Mouse (Mus musculus) layer of hippocampus, adult 2 months (tissue): ENCODE measurements around the gene Gm43951. TPM values are rescaled to one million over a fixed set of nuclear protein-coding genes. Genes with fewer than 3 reads are reported as not detected.
A peak's percentile ranks its signal among the peaks of the same experiment; 100 is the strongest.

ENCODE experiments used
- DNase-seq, 2 experiments: peaks; one replicate each; pipeline ENCODE4 v3.0.0; 2022; ENCODE audit warnings: low spot score in 2 of 2
- H3K27ac ChIP-seq: fragments of 200-600 bp; 2 replicates; pipeline ENCODE4 v1.8.1; 2022
- H3K4me3 ChIP-seq: fragments of 200-600 bp; 2 replicates; pipeline ENCODE4 v1.8.1; 2022; ENCODE audit warnings: mild to moderate bottlenecking
- CTCF ChIP-seq: fragments of 200-600 bp; conservative IDR thresholded peaks from 2 replicates; pipeline ENCODE4 v1.8.1; 2022; ENCODE audit warnings: antibody characterized with exemption, mild to moderate bottlenecking, moderate library complexity
- total RNA-seq, 2 experiments: library from RNA; stranded (reverse); gene quantifications; 2 replicates each; pipeline ENCODE4 v1.2.3; 2021

Gene Gm43951
- total RNA-seq, 2 experiments from 2014 or later, result 11.0 to 14.1 TPM

GRCm38 (mm10) chr11:72223414-72223813, 16.8 kb upstream of the Gm43951 start:
- DNase-seq, result no peak
- Histone ChIP-seq H3K4me3 (no peak overlapping the region), H3K27ac (no peak overlapping the region)

DNA sequence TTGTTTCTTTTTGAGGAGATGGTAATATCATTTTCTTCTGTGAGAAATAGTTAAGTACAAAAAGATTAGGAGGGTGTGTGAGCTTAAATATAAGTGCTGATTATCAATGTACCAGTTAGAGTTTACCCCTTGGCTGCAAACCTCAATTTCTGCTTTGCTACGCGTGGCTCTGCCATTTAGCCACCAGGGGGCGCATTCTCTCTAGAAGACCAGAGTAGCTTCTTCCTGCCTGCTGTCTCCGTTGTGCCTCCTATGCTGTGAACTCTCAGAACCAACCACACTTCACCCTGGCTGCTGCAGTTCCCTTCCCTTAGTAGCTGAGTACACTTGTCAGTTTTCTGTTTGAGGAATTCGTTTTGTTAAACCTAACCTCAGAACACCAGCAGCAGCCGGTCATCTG, 14.6 kb upstream of the Gm43951 start:
- no peak overlapping the region for H3K4me3 ChIP-seq
- no peak overlapping the region for H3K27ac ChIP-seq
- peak in 1 of 2 experiments; percentile 75 for DNase-seq
- peak; percentile 97 for TF ChIP-seq CTCF

More at GRCm38 (mm10) chr11:72223414-72223813, 16.8 kb upstream of the Gm43951 start:
- TF ChIP-seq CTCF, result no peak

GRCm38 (mm10) chr11:72217116-72217515, 10.5 kb upstream of the Gm43951 start:
- no peak for TF ChIP-seq CTCF
- Histone ChIP-seq H3K4me3 (no peak overlapping the region), H3K27ac (0 out of 2 replicates have a peak overlapping the region, but pooled peaks have one; percentile 10)
- no peak for DNase-seq

GRCm38 (mm10) chr11:72215410-72215797, 8.8 kb upstream of the Gm43951 start, which contains the start of gene Med31:
Med31 (minus strand) TSS chr11:72215592.
- no peak for TF ChIP-seq CTCF
- DNase-seq, result peak; percentile 72 to 75

GRCm38 (mm10) chr11:72214591-72215409, 8.2 kb upstream of the Gm43951 start:
- peak; percentile 95 for DNase-seq
- TF ChIP-seq CTCF, result peak; percentile 18; the same call in 1 of the 2 replicates
- Histone ChIP-seq H3K27ac (peak overlapping the region; percentile 82), H3K4me3 (peak overlapping the region; percentile 90)

More at GRCm38 (mm10) chr11:72215410-72215797, 8.8 kb upstream of the Gm43951 start, which contains the start of gene Med31:
- Histone ChIP-seq H3K27ac (peak within 1 kb of the TSS; percentile 82), H3K4me3 (peak within 1 kb of the TSS; percentile 90)

GRCm38 (mm10) chr11:72207834-72208377, 1.3 kb upstream of the Gm43951 start:
- no peak for DNase-seq
- peak overlapping the region; percentile 92 for H3K4me3 ChIP-seq
- no peak for TF ChIP-seq CTCF
- H3K27ac ChIP-seq, result peak overlapping the region; percentile 92

DNA sequence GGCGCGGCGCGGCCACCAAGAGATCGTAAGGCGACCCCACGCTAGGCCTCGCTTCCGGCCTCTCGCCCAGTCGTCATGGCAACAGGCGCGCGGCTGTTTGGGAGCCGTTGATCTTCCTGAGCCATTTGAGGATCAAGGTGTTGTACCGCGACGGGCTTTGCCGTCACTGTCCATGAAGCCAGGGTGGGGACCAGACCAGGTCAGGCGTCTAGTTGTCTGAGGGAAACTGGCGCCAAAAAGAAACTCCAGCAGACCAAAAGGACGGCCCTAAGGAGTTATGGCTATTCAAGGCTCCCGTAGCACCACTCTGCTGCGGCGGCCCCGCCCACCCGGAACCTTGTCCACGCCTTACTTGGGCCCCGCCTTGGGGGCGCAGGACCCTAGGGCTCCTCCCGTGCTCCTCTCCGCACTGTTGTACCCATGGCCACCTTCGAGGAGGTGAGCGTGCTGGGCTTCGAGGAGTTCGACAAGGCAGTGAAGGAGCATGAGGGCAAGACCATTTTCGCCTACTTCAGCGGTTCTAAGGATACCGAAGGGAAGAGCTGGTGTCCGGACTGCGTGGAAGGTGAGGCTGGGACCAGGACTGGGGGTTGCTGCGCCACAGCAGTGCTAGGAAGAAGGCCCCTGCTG, 679 bp upstream of the Gm43951 start, which contains the start of the genes 4933427D14Rik and Txndc17:
Gene 4933427D14Rik, minus strand, starts transcription at position 256 of the 630 bp plus-strand sequence.
Gene Txndc17, plus strand, starts transcription at position 344 of the 630 bp plus-strand sequence.
- peak; percentile 85 to 87 for DNase-seq
- no peak for TF ChIP-seq CTCF

DNA sequence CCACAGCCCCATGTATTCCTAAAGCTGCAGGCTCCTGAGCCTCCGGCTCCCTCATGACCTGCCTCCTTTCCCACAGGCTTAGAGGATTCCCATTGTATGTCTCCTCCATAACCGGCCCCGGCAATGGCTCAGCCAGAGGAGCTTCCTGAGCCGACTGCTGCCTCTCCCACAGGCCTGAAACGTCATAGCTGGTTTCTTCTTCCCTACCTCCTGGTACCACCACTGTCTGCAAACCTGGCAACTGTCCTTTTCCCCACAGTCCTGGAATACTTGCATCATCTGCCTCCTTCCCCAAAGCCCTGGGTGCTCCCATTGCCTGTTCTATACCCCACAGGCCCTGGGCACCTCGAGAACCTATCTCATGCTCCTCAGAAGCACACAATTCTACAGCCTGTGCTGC, 1.4 kb downstream of the Gm43951 start:
- H3K4me3 ChIP-seq, result peak overlapping the region; percentile 92
- H3K27ac ChIP-seq, result peak overlapping the region; percentile 92; the same call in 1 of the 2 replicates
- no peak for TF ChIP-seq CTCF
- DNase-seq, result no peak

More for the DNA sequence above, 679 bp upstream of the Gm43951 start, which contains the start of the genes 4933427D14Rik and Txndc17:
- H3K4me3 ChIP-seq, result peak within 1 kb of the TSS; percentile 92
- peak within 1 kb of the TSS; percentile 92 for H3K27ac ChIP-seq

DNA sequence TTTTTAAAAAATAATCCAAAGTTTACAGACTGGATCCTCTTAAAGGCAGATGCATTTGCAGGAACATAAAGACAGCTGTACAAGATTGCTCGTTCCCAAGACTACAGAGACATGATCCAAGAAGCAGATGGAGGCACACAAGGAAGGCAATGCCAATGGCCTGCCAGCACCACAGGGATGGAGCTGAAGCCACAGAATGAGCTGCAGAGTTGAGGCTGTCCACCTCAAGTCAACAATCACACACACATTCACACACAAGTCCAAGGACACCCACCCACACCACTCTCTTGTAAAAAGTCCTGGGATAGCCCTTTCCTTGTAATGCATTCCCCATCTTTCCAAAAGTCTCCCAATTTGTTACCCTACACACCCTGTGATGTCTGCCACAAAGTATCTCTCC, 3.2 kb downstream of the Gm43951 start:
- Histone ChIP-seq H3K4me3 (no peak overlapping the region), H3K27ac (0 out of 2 replicates have a peak overlapping the region, but pooled peaks have one; percentile 46)
- no peak for TF ChIP-seq CTCF
- DNase-seq, result no peak

GRCm38 (mm10) chr11:72196506-72196905, 10.1 kb downstream of the Gm43951 start:
- DNase-seq, result no peak
- Histone ChIP-seq H3K4me3 (no peak overlapping the region), H3K27ac (peak overlapping the region; percentile 19; the same call in 1 of the 2 replicates)
- TF ChIP-seq CTCF, result no peak

GRCm38 (mm10) chr11:72194259-72194658, 12.4 kb downstream of the Gm43951 start:
- no peak for TF ChIP-seq CTCF
- Histone ChIP-seq H3K27ac (no peak overlapping the region), H3K4me3 (no peak overlapping the region)
- DNase-seq, result no peak

GRCm38 (mm10) chr11:72190857-72191256, 15.8 kb downstream of the Gm43951 start:
- peak overlapping the region; percentile 68 for H3K27ac ChIP-seq
- no peak overlapping the region for H3K4me3 ChIP-seq
- no peak for DNase-seq
- TF ChIP-seq CTCF, result no peak

GRCm38 (mm10) chr11:72184252-72184651, 22.4 kb downstream of the Gm43951 start:
- no peak for DNase-seq
- TF ChIP-seq CTCF, result no peak
- Histone ChIP-seq H3K4me3 (no peak overlapping the region), H3K27ac (no peak overlapping the region)
